Mouse (Mus musculus) brain, adult 2 months (tissue): ENCODE results near the gene Ankrd17.

Source experiments
- DNase-seq: peaks from one replicate; pipeline ENCODE4 v3.0.0; 2011; ENCODE audit warnings: low read depth, low spot score

Gene Ankrd17

GRCm38 (mm10) chr5:90217791-90218190 lies 148.6 kb downstream of the Ankrd17 start:
- no peak for DNase-seq

GRCm38 (mm10) chr5:90217226-90217625 lies 149.2 kb downstream of the Ankrd17 start:
- no peak for DNase-seq

GRCm38 (mm10) chr5:90213356-90213755 lies 153.0 kb downstream of the Ankrd17 start:
- no peak for DNase-seq

GRCm38 (mm10) chr5:90203168-90203567 lies 163.2 kb downstream of the Ankrd17 start:
- peak; percentile 74 for DNase-seq

- DNase-seq = no peak
Observed at GRCm38 (mm10) chr5:90202447-90203117, 163.8 kb downstream of the Ankrd17 start.

- DNase-seq = no peak
Observed at GRCm38 (mm10) chr5:90199922-90200632, 166.3 kb downstream of the Ankrd17 start.

GRCm38 (mm10) chr5:90194831-90195230 lies 171.5 kb downstream of the Ankrd17 start:
- DNase-seq = peak; percentile 80

GRCm38 (mm10) chr5:90182782-90183181 lies 183.6 kb downstream of the Ankrd17 start:
- DNase-seq = no peak

GRCm38 (mm10) chr5:90179094-90179493 lies 187.3 kb downstream of the Ankrd17 start:
- no peak for DNase-seq

GRCm38 (mm10) chr5:90178116-90178515 lies 188.3 kb downstream of the Ankrd17 start:
- peak; percentile 53 for DNase-seq
